Mouse (Mus musculus): ENCODE data around the gene Sdc1. TPM values are rescaled to one million over a fixed set of nuclear protein-coding genes. Genes with fewer than 3 reads are reported as not detected.

Gene Sdc1
- polyA plus RNA-seq (2012; rRNA removed) = 200 and 209 TPM in 2 replicates

DNA sequence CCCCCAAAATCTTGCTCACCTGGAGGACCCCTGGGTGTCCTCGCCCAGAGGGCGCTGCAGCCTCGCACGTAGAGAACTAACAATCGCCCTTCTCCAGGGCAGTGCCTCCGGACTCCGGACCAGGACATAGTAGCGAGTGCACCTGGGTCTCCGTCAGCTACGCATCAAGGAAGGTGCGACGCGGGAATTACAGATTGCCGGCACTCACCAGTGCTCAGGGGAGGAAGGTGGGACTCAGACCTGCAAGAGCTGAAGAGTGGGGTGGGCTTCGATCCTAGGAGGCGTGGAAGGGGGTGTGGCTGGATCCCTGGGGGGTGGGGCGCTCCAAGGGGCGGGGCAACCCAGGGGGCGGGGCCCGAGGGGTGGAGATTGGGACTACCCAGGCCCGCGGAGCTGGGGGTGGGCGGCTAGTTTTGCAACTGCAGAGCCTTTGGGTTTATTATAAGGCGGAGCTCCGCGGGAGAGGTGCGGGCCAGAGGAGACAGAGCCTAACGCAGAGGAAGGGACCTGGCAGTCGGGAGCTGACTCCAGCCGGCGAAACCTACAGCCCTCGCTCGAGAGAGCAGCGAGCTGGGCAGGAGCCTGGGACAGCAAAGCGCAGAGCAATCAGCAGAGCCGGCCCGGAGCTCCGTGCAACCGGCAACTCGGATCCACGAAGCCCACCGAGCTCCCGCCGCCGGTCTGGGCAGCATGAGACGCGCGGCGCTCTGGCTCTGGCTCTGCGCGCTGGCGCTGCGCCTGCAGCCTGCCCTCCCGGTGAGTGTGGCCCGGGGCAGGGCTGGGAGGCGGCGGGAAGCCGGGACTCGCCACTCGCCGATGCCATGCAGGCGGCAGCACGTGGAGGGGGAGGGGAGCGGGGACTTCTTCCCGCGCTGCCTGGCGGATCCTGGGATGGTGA lies at the start of gene Sdc1:
Gene Sdc1, plus strand, starts transcription at position 378 of the 898 bp plus-strand sequence.
- no peaks in the 10 kb centered on the region for H3K4me1 ChIP-seq (ENCODE audit: control insufficient read depth, insufficient read depth, low read length)
- DNase-seq = peak; percentile 84
- under 1% methylated on average over 66 of the region's 67 CpGs for WGBS
- TF ChIP-seq POLR2A (IDR thresholded peaks at IDR 0.05; ENCODE audit: borderline replicate concordance, extremely low read depth, low read depth, low read length) (peak; percentile 77; the same call in 1 of the 2 replicates), CTCF (IDR thresholded peaks at IDR 0.05; ENCODE audit: insufficient read depth, low read length) (peak; percentile 34)
- H3K4me3 ChIP-seq (replicated peaks; ENCODE audit: extremely low read depth, low read depth, low read length) = peak within 1 kb of the TSS; percentile 78

DNA sequence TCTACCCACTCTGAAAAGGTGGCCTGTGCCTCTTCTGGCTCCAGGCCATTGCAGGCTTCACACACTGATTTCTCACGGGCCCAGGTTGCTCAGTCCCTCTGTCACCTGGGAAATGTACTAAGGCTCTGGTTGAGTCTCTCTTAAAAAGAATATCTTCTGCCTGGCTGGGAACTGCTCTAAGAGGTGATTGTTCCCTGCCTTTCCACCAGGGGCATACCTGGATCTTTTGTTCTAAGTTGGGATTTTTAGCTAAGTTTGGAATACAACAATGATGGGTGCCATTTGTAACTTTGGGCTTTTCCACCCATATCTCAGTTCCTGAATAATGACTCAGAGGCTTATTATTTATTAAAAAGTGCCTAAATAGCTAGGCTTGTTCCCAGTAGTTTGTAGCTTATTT lies 44.2 kb upstream of the Sdc1 start:
- Histone ChIP-seq H3K4me1 (ENCODE audit: control insufficient read depth, insufficient read depth, low read length) (no peaks in the 10 kb centered on the region), H3K4me3 (replicated peaks; ENCODE audit: extremely low read depth, low read depth, low read length) (no peak overlapping the region)
- WGBS = 60% methylated on average over 1 of the region's 1 CpGs
- no peak for TF ChIP-seq CTCF (IDR thresholded peaks at IDR 0.05; ENCODE audit: insufficient read depth, low read length)
- no peak for TF ChIP-seq POLR2A (IDR thresholded peaks at IDR 0.05; ENCODE audit: borderline replicate concordance, extremely low read depth, low read depth, low read length)
- no peak for DNase-seq

DNA sequence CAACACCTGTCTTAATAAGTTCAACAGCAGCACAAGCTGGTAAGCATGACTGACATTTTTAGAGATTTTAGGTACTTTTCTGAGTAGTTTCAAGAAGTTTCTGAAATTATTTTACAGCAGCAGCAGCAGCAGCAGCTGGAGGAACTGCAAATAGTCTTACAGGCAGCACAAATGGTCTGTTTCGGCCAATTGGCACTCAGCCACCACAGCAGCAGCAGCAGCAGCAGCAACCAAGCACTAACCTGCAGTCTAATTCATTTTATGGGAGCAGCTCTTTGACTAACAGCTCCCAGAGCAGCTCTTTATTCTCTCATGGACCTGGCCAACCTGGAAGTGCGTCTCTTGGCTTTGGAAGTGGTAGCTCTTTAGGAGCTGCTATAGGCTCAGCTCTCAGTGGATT lies 42.4 kb upstream of the Sdc1 start:
- TF ChIP-seq POLR2A (IDR thresholded peaks at IDR 0.05; ENCODE audit: borderline replicate concordance, extremely low read depth, low read depth, low read length) (no peak), CTCF (IDR thresholded peaks at IDR 0.05; ENCODE audit: insufficient read depth, low read length) (no peak)
- 78% methylated on average over 2 of the region's 2 CpGs for WGBS
- H3K4me3 ChIP-seq (replicated peaks; ENCODE audit: extremely low read depth, low read depth, low read length) = no peak overlapping the region
- no peak for DNase-seq
- H3K4me1 ChIP-seq (ENCODE audit: control insufficient read depth, insufficient read depth, low read length) = no peaks in the 10 kb centered on the region

DNA sequence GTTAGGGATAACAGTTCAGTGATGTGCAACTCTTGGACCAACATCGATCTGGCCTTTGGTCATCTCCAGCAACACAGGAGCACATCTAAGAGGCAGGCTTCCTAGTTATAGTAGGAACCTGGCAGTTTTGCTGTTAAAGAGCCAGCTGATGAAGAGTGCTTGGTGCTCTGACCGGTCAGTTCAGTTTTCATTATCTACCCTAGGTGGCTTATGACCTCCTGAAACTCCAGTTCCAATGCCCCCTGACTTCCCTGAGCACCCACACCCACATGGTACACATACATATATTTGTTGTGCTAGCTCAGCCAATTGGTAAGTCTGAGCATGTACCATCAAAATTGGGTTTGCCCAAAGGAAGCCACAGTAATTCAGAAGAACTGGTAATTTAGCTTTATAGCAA lies 17.5 kb upstream of the Sdc1 start:
- H3K4me1 ChIP-seq (ENCODE audit: control insufficient read depth, insufficient read depth, low read length) = no peaks in the 10 kb centered on the region
- H3K4me3 ChIP-seq (replicated peaks; ENCODE audit: extremely low read depth, low read depth, low read length) = no peak overlapping the region
- no peak for DNase-seq
- 94% methylated on average over 2 of the region's 2 CpGs for WGBS
- TF ChIP-seq POLR2A (IDR thresholded peaks at IDR 0.05; ENCODE audit: borderline replicate concordance, extremely low read depth, low read depth, low read length) (no peak), CTCF (IDR thresholded peaks at IDR 0.05; ENCODE audit: insufficient read depth, low read length) (no peak)

DNA sequence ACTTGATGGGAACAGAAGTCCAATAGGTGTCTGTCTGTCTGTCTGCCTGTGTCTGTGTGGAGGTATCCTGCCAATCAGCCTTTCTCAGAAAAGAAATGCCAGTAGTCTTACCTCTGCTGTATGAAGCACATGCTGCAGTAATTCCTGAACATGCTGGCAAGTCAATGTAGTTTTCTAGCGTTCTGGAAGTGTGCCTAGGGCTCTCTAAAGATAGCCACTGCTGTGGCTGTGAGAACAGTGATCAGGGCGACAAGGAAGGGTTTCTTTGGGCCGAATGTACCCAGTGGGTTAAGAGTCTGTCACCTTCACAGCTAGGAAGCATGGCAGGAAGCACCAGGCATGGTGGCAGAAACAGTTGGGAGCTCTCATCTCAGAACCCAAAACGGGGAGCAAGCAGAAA lies 17.0 kb upstream of the Sdc1 start:
- DNase-seq = no peak
- 75% methylated on average over 4 of the region's 4 CpGs for WGBS
- H3K4me3 ChIP-seq (replicated peaks; ENCODE audit: extremely low read depth, low read depth, low read length) = no peak overlapping the region
- TF ChIP-seq CTCF (IDR thresholded peaks at IDR 0.05; ENCODE audit: insufficient read depth, low read length) = no peak
- TF ChIP-seq POLR2A (IDR thresholded peaks at IDR 0.05; ENCODE audit: borderline replicate concordance, extremely low read depth, low read depth, low read length) = no peak
- no peaks in the 10 kb centered on the region for H3K4me1 ChIP-seq (ENCODE audit: control insufficient read depth, insufficient read depth, low read length)

DNA sequence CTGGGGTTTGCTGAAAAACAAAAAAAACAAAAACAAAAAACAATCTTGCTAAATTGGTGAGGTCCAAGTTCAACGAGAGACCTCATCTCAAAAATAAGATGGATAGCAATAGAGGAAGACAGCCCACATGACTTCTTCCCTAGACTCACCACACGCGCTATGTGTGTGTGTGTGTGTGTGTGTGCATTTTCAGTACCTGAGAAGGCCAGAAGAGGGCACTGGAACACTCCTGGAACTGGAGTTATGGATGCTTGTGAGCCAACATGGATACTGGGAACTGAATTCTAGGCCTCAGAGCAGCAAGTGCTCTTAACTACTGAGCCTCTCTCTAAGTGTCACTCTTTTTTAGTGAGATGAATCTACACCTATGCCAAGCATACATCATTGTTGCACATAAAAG lies 13.1 kb upstream of the Sdc1 start:
- Histone ChIP-seq H3K4me3 (replicated peaks; ENCODE audit: extremely low read depth, low read depth, low read length) (no peak overlapping the region), H3K4me1 (ENCODE audit: control insufficient read depth, insufficient read depth, low read length) (no peaks in the 10 kb centered on the region)
- no peak for DNase-seq
- no peak for TF ChIP-seq CTCF (IDR thresholded peaks at IDR 0.05; ENCODE audit: insufficient read depth, low read length)
- no peak for TF ChIP-seq POLR2A (IDR thresholded peaks at IDR 0.05; ENCODE audit: borderline replicate concordance, extremely low read depth, low read depth, low read length)
- WGBS = 98% methylated on average over 3 of the region's 3 CpGs

DNA sequence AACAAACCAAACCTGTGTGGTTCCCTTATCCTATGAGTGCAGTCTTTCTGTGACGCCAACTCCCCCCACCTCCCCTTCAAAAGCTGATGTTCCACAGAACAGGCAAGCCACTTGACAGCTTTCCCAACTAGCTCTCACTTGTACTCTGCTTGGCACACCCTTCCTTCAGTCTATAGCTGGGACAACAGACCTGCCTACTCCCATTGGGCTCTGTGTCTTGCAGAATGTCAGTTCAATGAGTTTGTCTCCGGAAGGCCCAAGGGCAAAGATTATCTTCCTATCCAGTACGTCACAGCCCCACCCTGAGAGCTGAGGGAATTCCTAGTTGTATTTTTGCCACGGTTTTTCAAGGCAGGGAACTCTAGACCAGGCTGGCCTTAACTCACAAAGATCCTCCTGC lies 12.0 kb upstream of the Sdc1 start:
- 51% methylated on average over 4 of the region's 4 CpGs for WGBS
- H3K4me1 ChIP-seq (ENCODE audit: control insufficient read depth, insufficient read depth, low read length) = no peaks in the 10 kb centered on the region
- TF ChIP-seq POLR2A (IDR thresholded peaks at IDR 0.05; ENCODE audit: borderline replicate concordance, extremely low read depth, low read depth, low read length) (no peak), CTCF (IDR thresholded peaks at IDR 0.05; ENCODE audit: insufficient read depth, low read length) (no peak)
- no peak overlapping the region for H3K4me3 ChIP-seq (replicated peaks; ENCODE audit: extremely low read depth, low read depth, low read length)
- DNase-seq = no peak

DNA sequence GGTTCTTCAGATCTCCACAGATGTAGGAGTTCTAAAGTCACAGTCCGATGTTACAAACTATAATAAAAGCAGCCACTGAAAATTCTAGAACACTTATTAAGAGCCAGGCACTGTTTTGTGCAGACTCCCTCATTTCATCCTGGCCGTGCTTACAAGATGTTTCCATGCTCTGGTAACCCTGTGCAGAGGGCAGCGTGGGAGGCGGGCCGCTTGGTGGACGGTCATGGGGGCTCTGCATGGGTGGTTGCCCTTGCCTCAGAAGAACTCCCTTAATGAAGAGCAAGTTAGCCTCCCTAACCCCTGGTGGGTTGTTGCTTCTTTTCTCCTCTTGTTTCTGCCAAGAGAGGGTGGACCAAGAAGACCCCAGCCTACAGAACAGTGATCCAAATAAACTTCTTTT lies 11.3 kb upstream of the Sdc1 start:
- Histone ChIP-seq H3K4me1 (ENCODE audit: control insufficient read depth, insufficient read depth, low read length) (no peaks in the 10 kb centered on the region), H3K4me3 (replicated peaks; ENCODE audit: extremely low read depth, low read depth, low read length) (no peak overlapping the region)
- 88% methylated on average over 6 of the region's 6 CpGs for WGBS
- TF ChIP-seq CTCF (IDR thresholded peaks at IDR 0.05; ENCODE audit: insufficient read depth, low read length) = no peak
- no peak for TF ChIP-seq POLR2A (IDR thresholded peaks at IDR 0.05; ENCODE audit: borderline replicate concordance, extremely low read depth, low read depth, low read length)
- no peak for DNase-seq

DNA sequence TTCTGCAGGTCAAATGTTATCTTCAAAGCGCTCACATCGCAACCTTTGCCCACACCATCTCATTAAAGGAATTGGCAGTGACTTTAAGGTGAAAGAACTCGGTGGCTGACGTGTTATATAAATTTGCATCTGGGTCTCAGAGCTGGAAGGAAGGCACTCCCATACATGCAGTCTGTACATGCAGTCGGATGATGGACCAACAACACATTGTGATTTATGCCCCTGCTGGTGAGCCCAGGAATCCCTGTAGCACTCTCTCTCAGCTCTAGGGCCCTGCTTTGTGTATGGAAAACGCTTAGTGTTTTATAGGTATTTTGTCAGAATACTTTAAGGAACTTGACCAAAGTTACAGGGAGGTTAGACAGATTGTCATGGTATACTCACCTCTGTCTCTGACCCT lies 10.6 kb upstream of the Sdc1 start:
- WGBS = 73% methylated on average over 6 of the region's 6 CpGs
- Histone ChIP-seq H3K4me1 (ENCODE audit: control insufficient read depth, insufficient read depth, low read length) (no peaks in the 10 kb centered on the region), H3K4me3 (replicated peaks; ENCODE audit: extremely low read depth, low read depth, low read length) (no peak overlapping the region)
- DNase-seq = no peak
- no peak for TF ChIP-seq POLR2A (IDR thresholded peaks at IDR 0.05; ENCODE audit: borderline replicate concordance, extremely low read depth, low read depth, low read length)
- no peak for TF ChIP-seq CTCF (IDR thresholded peaks at IDR 0.05; ENCODE audit: insufficient read depth, low read length)

DNA sequence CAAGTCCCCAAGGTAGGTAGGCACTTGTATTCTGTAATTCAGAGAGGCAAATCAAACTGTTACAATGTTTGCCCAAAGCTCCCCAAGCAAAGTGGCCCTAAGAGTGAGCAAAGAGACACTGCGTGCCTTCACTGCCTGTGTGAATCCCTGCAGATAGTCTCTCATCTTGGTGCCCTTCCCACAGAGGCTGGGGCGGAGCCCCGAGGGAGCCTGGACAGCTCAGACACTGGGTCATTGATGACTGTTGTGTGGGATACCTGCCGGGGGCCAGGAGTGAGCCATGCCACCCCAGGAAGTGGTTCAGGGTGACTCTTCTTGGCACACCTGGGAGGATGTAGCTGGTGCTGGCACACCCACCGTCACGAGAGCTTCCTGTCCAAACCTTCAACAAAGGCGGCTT lies 10.1 kb upstream of the Sdc1 start:
- H3K4me3 ChIP-seq (replicated peaks; ENCODE audit: extremely low read depth, low read depth, low read length) = no peak overlapping the region
- no peaks in the 10 kb centered on the region for H3K4me1 ChIP-seq (ENCODE audit: control insufficient read depth, insufficient read depth, low read length)
- TF ChIP-seq POLR2A (IDR thresholded peaks at IDR 0.05; ENCODE audit: borderline replicate concordance, extremely low read depth, low read depth, low read length) (no peak), CTCF (IDR thresholded peaks at IDR 0.05; ENCODE audit: insufficient read depth, low read length) (no peak)
- 49% methylated on average over 7 of the region's 7 CpGs for WGBS
- DNase-seq = no peak

All from lung, adult 2 months (tissue).